Mouse (Mus musculus): ENCODE results near the gene Tiparp.

The Tiparp gene

GRCm38 (mm10) chr3:65527691-65528601, at the start of gene Tiparp:
Gene Tiparp, plus strand, starts transcription at chr3:65528410.
- in situ Hi-C loops (cut with MboI; ENCODE audit: unreplicated experiment in 2 of 2), result loop anchor here (25.0 kb wide), 6 partner anchors 1459 to 1966 kb away; partner anchors contain the start of genes Rsrc1 (in 1 of the 2), Shox2 (in 1 of the 2) and Slc33a1 (in 1 of the 2)

GRCm38 (mm10) chr3:65480676-65481075, 47.5 kb upstream of the Tiparp start:
- in situ Hi-C loops (cut with MboI; ENCODE audit: unreplicated experiment in 2 of 2), result no loop called here

- in situ Hi-C loops (cut with MboI; ENCODE audit: unreplicated experiment in 2 of 2), result no loop called here
Observed at GRCm38 (mm10) chr3:65482266-65482665, 45.9 kb upstream of the Tiparp start.

- in situ Hi-C loops (cut with MboI; ENCODE audit: unreplicated experiment in 2 of 2), result no loop called here
Observed at GRCm38 (mm10) chr3:65482698-65483407, 45.4 kb upstream of the Tiparp start.

GRCm38 (mm10) chr3:65484161-65484733, 44.0 kb upstream of the Tiparp start:
- in situ Hi-C loops (cut with MboI; ENCODE audit: unreplicated experiment in 2 of 2), result no loop called here

- in situ Hi-C loops (cut with MboI; ENCODE audit: unreplicated experiment in 2 of 2), result no loop called here
Observed at GRCm38 (mm10) chr3:65487419-65488088, 40.7 kb upstream of the Tiparp start.

GRCm38 (mm10) chr3:65488556-65489244, 39.5 kb upstream of the Tiparp start:
- in situ Hi-C loops (cut with MboI; ENCODE audit: unreplicated experiment in 2 of 2), result no loop called here

- in situ Hi-C loops (cut with MboI; ENCODE audit: unreplicated experiment in 2 of 2), result no loop called here
Observed at GRCm38 (mm10) chr3:65489601-65490000, 38.6 kb upstream of the Tiparp start.

GRCm38 (mm10) chr3:65494291-65494763, 33.9 kb upstream of the Tiparp start:
- in situ Hi-C loops (cut with MboI; ENCODE audit: unreplicated experiment in 2 of 2), result no loop called here

GRCm38 (mm10) chr3:65507766-65508165, 20.4 kb upstream of the Tiparp start:
- in situ Hi-C loops (cut with MboI; ENCODE audit: unreplicated experiment in 2 of 2), result no loop called here

GRCm38 (mm10) chr3:65510588-65510987, 17.6 kb upstream of the Tiparp start:
- in situ Hi-C loops (cut with MboI; ENCODE audit: unreplicated experiment in 2 of 2), result no loop called here

GRCm38 (mm10) chr3:65515751-65516150, 12.5 kb upstream of the Tiparp start:
- in situ Hi-C loops (cut with MboI; ENCODE audit: unreplicated experiment in 2 of 2), result no loop called here

- in situ Hi-C loops (cut with MboI; ENCODE audit: unreplicated experiment in 2 of 2), result no loop called here
Observed at GRCm38 (mm10) chr3:65516526-65516925, 11.7 kb upstream of the Tiparp start.

GRCm38 (mm10) chr3:65517141-65517540, 11.1 kb upstream of the Tiparp start:
- in situ Hi-C loops (cut with MboI; ENCODE audit: unreplicated experiment in 2 of 2), result no loop called here

- in situ Hi-C loops (cut with MboI; ENCODE audit: unreplicated experiment in 2 of 2), result no loop called here
Observed at GRCm38 (mm10) chr3:65517747-65518527, 10.3 kb upstream of the Tiparp start.

- in situ Hi-C loops (cut with MboI; ENCODE audit: unreplicated experiment in 2 of 2), result no loop called here
Observed at GRCm38 (mm10) chr3:65521391-65521790, 6.8 kb upstream of the Tiparp start.

- in situ Hi-C loops (cut with MboI; ENCODE audit: unreplicated experiment in 2 of 2), result no loop called here
Observed at GRCm38 (mm10) chr3:65523397-65523796, 4.8 kb upstream of the Tiparp start.

GRCm38 (mm10) chr3:65525731-65526130, 2.5 kb upstream of the Tiparp start:
- in situ Hi-C loops (cut with MboI; ENCODE audit: unreplicated experiment in 2 of 2), result loop anchor here (25.0 kb wide), 6 partner anchors 1462 to 1963 kb away; partner anchors contain the start of genes Rsrc1 (in 1 of the 2), Shox2 (in 1 of the 2) and Slc33a1 (in 1 of the 2)

GRCm38 (mm10) chr3:65527196-65527595, 1.0 kb upstream of the Tiparp start:
- in situ Hi-C loops (cut with MboI; ENCODE audit: unreplicated experiment in 2 of 2), result loop anchor here (25.0 kb wide), 6 partner anchors 1460 to 1965 kb away; partner anchors contain the start of genes Rsrc1 (in 1 of the 2), Shox2 (in 1 of the 2) and Slc33a1 (in 1 of the 2)

All from v-Abl transformed pro-B cells (cell line).